Mouse (Mus musculus) lung, adult 2 months (tissue): ENCODE data around the gene Utp14b.

Experiments used
- CTCF ChIP-seq: fragments of 200-500 bp; IDR thresholded peaks from 2 replicates; pipeline ENCODE4 v1.5.1; 2011; ENCODE audit warnings: mild to moderate bottlenecking, low read length, control low read depth; ENCODE audit not compliant: insufficient read depth
- POLR2A ChIP-seq: fragments of 200-500 bp; IDR thresholded peaks from 2 replicates; pipeline ENCODE4 v1.6.1; 2011; ENCODE audit warnings: low read depth, mild to moderate bottlenecking, control low read depth, low read length, borderline replicate concordance; ENCODE audit errors: extremely low read depth

DNA sequence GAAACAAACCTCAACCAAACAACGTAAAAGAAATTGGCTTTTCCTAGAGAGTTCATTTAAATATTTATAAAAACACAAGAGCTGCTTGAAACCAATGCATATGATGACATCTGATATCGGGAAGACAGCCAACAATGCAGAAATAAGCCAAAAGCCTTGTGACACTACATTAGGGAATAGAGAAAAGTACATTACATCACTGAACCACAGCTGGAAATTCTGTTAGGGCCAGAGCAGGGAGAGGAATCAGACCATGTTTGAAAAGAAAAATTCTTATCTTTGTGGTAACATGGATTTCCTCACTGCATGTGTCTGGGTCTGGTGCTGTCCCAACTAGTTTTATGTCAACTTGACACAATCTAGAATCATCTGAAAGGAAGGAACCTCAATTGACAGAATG lies 15.6 kb upstream of the Utp14b start:
- no peak for TF ChIP-seq CTCF
- TF ChIP-seq POLR2A: no peak
